Mouse (Mus musculus): ENCODE measurements around the gene Arvcf. TPM values are rescaled to one million over a fixed set of nuclear protein-coding genes. Genes with fewer than 3 reads are reported as not detected.

Gene Arvcf
- polyA plus RNA-seq, 1 experiment: 34.7 TPM

GRCm38 (mm10) chr16:18379338-18380001, 31.5 kb downstream of the Arvcf start:
- no peak for DNase-seq
- Histone ChIP-seq H3K27me3 (ENCODE audit: control insufficient read depth, insufficient read depth, low read length) (no peaks in the 10 kb centered on the region), H3K4me1 (ENCODE audit: control insufficient read depth, insufficient read depth, low read length) (peaks cover 24% of the 10 kb centered on the region), H3K27ac (ENCODE audit: insufficient read depth, low read length) (no peak overlapping the region), H3K4me3 (replicated peaks; ENCODE audit: insufficient read depth, low read depth, low read length) (no peak overlapping the region)
- TF ChIP-seq CTCF (IDR thresholded peaks at IDR 0.05; ENCODE audit: borderline replicate concordance, insufficient read depth, low read depth, low read length): no peak
- WGBS: 62% methylated on average over 8 of the region's 8 CpGs

- 40% methylated on average over 6 of the region's 6 CpGs for WGBS
- H3K4me1 ChIP-seq (ENCODE audit: control insufficient read depth, insufficient read depth, low read length): peaks cover 26% of the 10 kb centered on the region
- H3K27ac ChIP-seq (ENCODE audit: insufficient read depth, low read length): no peak overlapping the region
- no peaks in the 10 kb centered on the region for H3K27me3 ChIP-seq (ENCODE audit: control insufficient read depth, insufficient read depth, low read length)
- H3K4me3 ChIP-seq (replicated peaks; ENCODE audit: insufficient read depth, low read depth, low read length): no peak overlapping the region
- DNase-seq: no peak
- TF ChIP-seq POLR2A (IDR thresholded peaks at IDR 0.05; ENCODE audit: borderline replicate concordance, insufficient read depth, low read length) (no peak), CTCF (IDR thresholded peaks at IDR 0.05; ENCODE audit: borderline replicate concordance, insufficient read depth, low read depth, low read length) (no peak)
These were observed 32.6 kb downstream of the Arvcf start for GRCm38 (mm10) chr16:18380495-18381063.

GRCm38 (mm10) chr16:18381621-18382258, 33.8 kb downstream of the Arvcf start:
- no peak overlapping the region for H3K27ac ChIP-seq (ENCODE audit: insufficient read depth, low read length)
- H3K4me3 ChIP-seq (replicated peaks; ENCODE audit: insufficient read depth, low read depth, low read length): no peak overlapping the region
- H3K4me1 ChIP-seq (ENCODE audit: control insufficient read depth, insufficient read depth, low read length): peaks cover 30% of the 10 kb centered on the region
- no peak for TF ChIP-seq POLR2A (IDR thresholded peaks at IDR 0.05; ENCODE audit: borderline replicate concordance, insufficient read depth, low read length)
- TF ChIP-seq CTCF (IDR thresholded peaks at IDR 0.05; ENCODE audit: borderline replicate concordance, insufficient read depth, low read depth, low read length): no peak
- WGBS: 75% methylated on average over 6 of the region's 6 CpGs
- H3K27me3 ChIP-seq (ENCODE audit: control insufficient read depth, insufficient read depth, low read length): no peaks in the 10 kb centered on the region
- DNase-seq: no peak

DNA sequence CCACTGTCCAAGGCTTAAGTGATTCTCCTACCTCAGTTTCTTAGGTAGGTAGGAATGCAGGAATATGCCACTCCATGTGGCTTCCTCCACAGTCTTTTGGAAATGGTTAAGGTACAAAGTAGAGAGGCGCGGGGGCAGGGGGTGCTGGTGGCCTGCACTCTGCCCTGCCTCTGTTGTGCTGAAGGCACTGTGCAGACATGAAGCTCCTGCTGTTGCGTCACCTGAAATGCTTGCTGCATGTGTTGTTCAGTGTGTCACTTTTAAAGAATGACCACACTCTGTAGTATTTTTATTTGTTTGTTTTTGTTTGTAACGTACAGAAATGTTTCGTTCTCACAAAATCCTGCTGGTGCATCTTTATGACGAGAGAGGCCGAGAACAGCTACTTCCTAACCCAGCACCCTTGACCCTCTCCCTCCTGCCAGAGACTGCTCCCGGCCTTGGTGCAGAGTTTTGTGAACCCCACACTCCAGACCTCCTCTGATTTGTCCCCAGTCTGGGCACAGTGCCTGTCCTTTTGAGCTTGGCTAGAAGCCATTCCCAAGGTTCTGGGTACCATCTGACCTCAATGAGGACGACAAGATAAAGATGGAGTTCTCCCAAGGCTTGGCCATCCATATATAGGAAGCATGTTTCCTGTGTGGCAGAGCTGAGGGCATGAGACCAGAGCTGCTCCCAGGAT, 35.2 kb downstream of the Arvcf start:
- 0 out of 2 replicates have a peak overlapping the region, but pooled peaks have one; percentile 9 for H3K27ac ChIP-seq (ENCODE audit: insufficient read depth, low read length)
- peak; percentile 61 to 70 for DNase-seq
- peaks cover 42% of the 10 kb centered on the region for H3K4me1 ChIP-seq (ENCODE audit: control insufficient read depth, insufficient read depth, low read length)
- H3K4me3 ChIP-seq (replicated peaks; ENCODE audit: insufficient read depth, low read depth, low read length): no peak overlapping the region
- TF ChIP-seq CTCF (IDR thresholded peaks at IDR 0.05; ENCODE audit: borderline replicate concordance, insufficient read depth, low read depth, low read length) (no peak), POLR2A (IDR thresholded peaks at IDR 0.05; ENCODE audit: borderline replicate concordance, insufficient read depth, low read length) (no peak)
- WGBS: 70% methylated on average over 9 of the region's 9 CpGs
- no peaks in the 10 kb centered on the region for H3K27me3 ChIP-seq (ENCODE audit: control insufficient read depth, insufficient read depth, low read length)

- no peak overlapping the region for H3K4me3 ChIP-seq (replicated peaks; ENCODE audit: insufficient read depth, low read depth, low read length)
- 0 out of 2 replicates have a peak overlapping the region, but pooled peaks have one; percentile 9 for H3K27ac ChIP-seq (ENCODE audit: insufficient read depth, low read length)
- peaks cover 43% of the 10 kb centered on the region for H3K4me1 ChIP-seq (ENCODE audit: control insufficient read depth, insufficient read depth, low read length)
- no peak for TF ChIP-seq CTCF (IDR thresholded peaks at IDR 0.05; ENCODE audit: borderline replicate concordance, insufficient read depth, low read depth, low read length)
- no peak for TF ChIP-seq POLR2A (IDR thresholded peaks at IDR 0.05; ENCODE audit: borderline replicate concordance, insufficient read depth, low read length)
- WGBS: 61% methylated on average over 3 of the region's 3 CpGs
- H3K27me3 ChIP-seq (ENCODE audit: control insufficient read depth, insufficient read depth, low read length): no peaks in the 10 kb centered on the region
- no peak for DNase-seq
These were observed 35.8 kb downstream of the Arvcf start for GRCm38 (mm10) chr16:18383756-18384155.

GRCm38 (mm10) chr16:18384211-18384610, 36.2 kb downstream of the Arvcf start:
- 68% methylated on average over 7 of the region's 7 CpGs for WGBS
- DNase-seq: no peak
- TF ChIP-seq POLR2A (IDR thresholded peaks at IDR 0.05; ENCODE audit: borderline replicate concordance, insufficient read depth, low read length): no peak
- TF ChIP-seq CTCF (IDR thresholded peaks at IDR 0.05; ENCODE audit: borderline replicate concordance, insufficient read depth, low read depth, low read length): no peak
- H3K4me1 ChIP-seq (ENCODE audit: control insufficient read depth, insufficient read depth, low read length): peaks cover 43% of the 10 kb centered on the region
- H3K27me3 ChIP-seq (ENCODE audit: control insufficient read depth, insufficient read depth, low read length): no peaks in the 10 kb centered on the region
- no peak overlapping the region for H3K4me3 ChIP-seq (replicated peaks; ENCODE audit: insufficient read depth, low read depth, low read length)
- no peak overlapping the region; the same call in 1 of the 2 replicates for H3K27ac ChIP-seq (ENCODE audit: insufficient read depth, low read length)

DNA sequence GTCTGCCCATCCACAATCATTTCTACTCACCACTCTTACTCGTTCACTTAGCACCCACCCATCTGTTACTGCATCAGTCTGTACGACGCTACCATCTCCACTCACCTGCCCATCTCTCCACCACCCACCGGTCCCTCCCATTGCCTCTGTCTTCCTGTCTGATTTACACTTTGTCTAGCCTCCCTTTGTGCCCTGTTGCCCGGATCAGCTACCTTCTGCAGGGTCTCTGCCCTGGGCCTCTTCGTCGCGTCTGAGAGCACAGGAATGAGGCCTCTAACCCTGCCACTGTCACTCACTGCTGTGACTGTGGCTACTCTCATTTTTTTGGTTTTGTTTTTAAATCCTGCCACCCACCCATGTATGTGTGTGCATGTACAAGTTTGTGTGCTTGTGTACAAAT, 36.7 kb downstream of the Arvcf start:
- 86% methylated on average over 8 of the region's 8 CpGs for whole genome bisulfite sequencing
- DNase-seq: no peak
- Histone ChIP-seq H3K4me1 (ENCODE audit: control insufficient read depth, insufficient read depth, low read length) (peaks cover 43% of the 10 kb centered on the region), H3K27ac (ENCODE audit: insufficient read depth, low read length) (no peak overlapping the region), H3K4me3 (replicated peaks; ENCODE audit: insufficient read depth, low read depth, low read length) (no peak overlapping the region), H3K27me3 (ENCODE audit: control insufficient read depth, insufficient read depth, low read length) (no peaks in the 10 kb centered on the region)
- TF ChIP-seq POLR2A (IDR thresholded peaks at IDR 0.05; ENCODE audit: borderline replicate concordance, insufficient read depth, low read length) (no peak), CTCF (IDR thresholded peaks at IDR 0.05; ENCODE audit: borderline replicate concordance, insufficient read depth, low read depth, low read length) (no peak)
